Mouse (Mus musculus): ENCODE measurements around the gene Srd5a3. TPM values are rescaled to one million over a fixed set of nuclear protein-coding genes. Genes with fewer than 3 reads are reported as not detected.

Gene Srd5a3
- polyA plus RNA-seq, 1 experiment from 2014 or later: 20.1 TPM

DNA sequence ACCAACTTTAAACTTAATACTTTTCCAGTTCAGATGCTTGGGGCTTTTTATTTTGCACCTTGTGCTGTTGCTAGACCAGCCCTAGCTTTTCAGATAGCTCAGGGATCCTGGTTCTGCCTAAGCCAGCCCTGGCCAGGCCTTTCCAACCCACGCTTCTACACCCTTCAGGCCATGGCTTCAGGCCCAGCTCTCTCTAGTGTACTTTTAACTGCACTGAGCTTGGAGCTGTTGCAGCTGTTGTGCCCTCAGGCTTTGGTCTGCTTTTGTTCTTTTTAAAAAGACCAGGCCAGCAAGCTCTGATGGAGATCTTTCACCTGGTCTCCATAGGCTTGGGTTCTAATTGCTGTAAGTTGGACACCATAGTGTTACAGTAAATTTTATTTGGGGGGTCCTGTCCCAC lies 4.4 kb upstream of the Srd5a3 start:
- H3K4me3 ChIP-seq: no peak overlapping the region
- H3K27me3 ChIP-seq (replicated peaks): no peaks in the 10 kb centered on the region
- H3K27ac ChIP-seq: no peak overlapping the region
- H3K4me1 ChIP-seq: peaks cover 6% of the 10 kb centered on the region; the same call in 1 of the 2 replicates
- ATAC-seq (ENCODE audit: low FRiP score, low read depth): no peak
- WGBS: 79% methylated on average over 1 of the region's 1 CpGs
- no peak overlapping the region for H3K9ac ChIP-seq
- H3K4me2 ChIP-seq (replicated peaks): no peak overlapping the region
- H3K36me3 ChIP-seq: no peaks in the 10 kb centered on the region
- no peaks in the 10 kb centered on the region for H3K9me3 ChIP-seq

DNA sequence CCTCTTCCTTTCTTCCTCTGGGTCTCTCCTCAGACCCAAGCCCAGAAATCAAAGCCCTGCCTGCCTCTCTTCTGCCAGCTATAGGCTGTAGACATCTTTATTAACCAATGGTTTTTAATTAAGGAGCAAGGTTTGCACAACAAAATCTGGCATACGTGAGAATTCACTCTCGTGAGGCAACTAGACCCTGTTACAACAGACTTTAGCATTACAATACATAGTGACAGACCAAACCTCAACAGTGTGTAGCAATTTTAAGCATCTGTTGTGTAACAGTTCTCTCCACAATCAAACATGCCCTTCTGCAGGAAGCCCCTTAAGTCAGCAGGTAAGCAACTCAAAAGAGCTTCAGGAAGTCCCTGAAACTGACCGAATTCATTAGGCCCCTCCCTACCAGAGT lies 3.8 kb upstream of the Srd5a3 start:
- H3K4me1 ChIP-seq: peaks cover 6% of the 10 kb centered on the region; the same call in 1 of the 2 replicates
- H3K9me3 ChIP-seq: no peaks in the 10 kb centered on the region
- WGBS: 90% methylated on average over 3 of the region's 3 CpGs
- H3K36me3 ChIP-seq: no peaks in the 10 kb centered on the region
- H3K27ac ChIP-seq: no peak overlapping the region
- ATAC-seq (ENCODE audit: low FRiP score, low read depth): no peak
- no peak overlapping the region for H3K4me3 ChIP-seq
- no peaks in the 10 kb centered on the region for H3K27me3 ChIP-seq (replicated peaks)
- H3K9ac ChIP-seq: no peak overlapping the region
- H3K4me2 ChIP-seq (replicated peaks): no peak overlapping the region

DNA sequence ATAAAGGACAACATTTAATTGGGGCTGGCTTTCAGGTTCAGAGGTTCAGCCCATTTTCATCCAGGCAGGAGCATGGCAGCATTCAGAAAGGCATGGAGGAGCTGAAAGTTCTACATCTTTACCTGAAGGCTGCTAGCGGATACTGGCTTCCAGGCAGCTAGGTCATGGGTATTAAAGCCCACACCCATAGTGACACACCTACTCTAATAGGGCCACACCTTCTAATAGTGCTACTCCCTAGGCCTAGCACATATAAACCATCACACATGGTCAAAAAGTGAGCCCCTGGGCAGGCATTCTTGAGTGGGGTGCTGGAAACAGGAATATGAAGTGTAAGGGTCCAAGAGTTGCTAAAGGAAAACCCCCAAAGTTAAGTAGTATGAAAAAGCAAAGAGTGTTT lies 2.5 kb upstream of the Srd5a3 start:
- no peak overlapping the region for H3K4me2 ChIP-seq (replicated peaks)
- no peak overlapping the region for H3K27ac ChIP-seq
- no peak overlapping the region for H3K9ac ChIP-seq
- ATAC-seq (ENCODE audit: low FRiP score, low read depth): no peak
- 97% methylated on average over 1 of the region's 1 CpGs for WGBS
- H3K9me3 ChIP-seq: no peaks in the 10 kb centered on the region
- H3K4me3 ChIP-seq: no peak overlapping the region
- H3K36me3 ChIP-seq: no peaks in the 10 kb centered on the region
- H3K4me1 ChIP-seq: peaks cover 6% of the 10 kb centered on the region; the same call in 1 of the 2 replicates
- no peaks in the 10 kb centered on the region for H3K27me3 ChIP-seq (replicated peaks)

DNA sequence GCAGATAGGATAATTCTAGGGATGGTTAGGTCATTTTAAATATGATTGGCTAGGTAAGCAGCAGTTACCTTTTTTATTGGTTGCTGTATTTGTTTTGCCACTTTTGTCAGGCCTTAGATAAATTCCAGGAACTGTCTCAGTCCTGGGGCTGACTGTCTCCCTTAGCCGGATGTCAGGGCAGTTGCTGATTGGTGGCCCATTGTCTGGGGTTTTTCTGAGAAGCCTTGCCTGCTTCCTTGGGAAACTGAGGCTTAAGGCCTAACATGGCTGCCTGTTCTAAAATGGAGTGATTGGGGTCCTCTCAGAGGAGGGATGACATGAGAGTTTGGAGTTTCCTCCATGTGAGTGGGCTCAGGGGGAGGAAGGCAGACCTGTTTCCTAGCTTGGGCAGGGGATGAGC lies 2.0 kb upstream of the Srd5a3 start:
- Histone ChIP-seq H3K4me3 (no peak overlapping the region), H3K9me3 (no peaks in the 10 kb centered on the region), H3K27ac (no peak overlapping the region), H3K9ac (no peak overlapping the region), H3K36me3 (no peaks in the 10 kb centered on the region), H3K27me3 (replicated peaks) (no peaks in the 10 kb centered on the region), H3K4me1 (peaks cover 6% of the 10 kb centered on the region; the same call in 1 of the 2 replicates), H3K4me2 (replicated peaks) (no peak overlapping the region)
- no peak for ATAC-seq (ENCODE audit: low FRiP score, low read depth)
- WGBS: 50% methylated on average over 1 of the region's 1 CpGs

DNA sequence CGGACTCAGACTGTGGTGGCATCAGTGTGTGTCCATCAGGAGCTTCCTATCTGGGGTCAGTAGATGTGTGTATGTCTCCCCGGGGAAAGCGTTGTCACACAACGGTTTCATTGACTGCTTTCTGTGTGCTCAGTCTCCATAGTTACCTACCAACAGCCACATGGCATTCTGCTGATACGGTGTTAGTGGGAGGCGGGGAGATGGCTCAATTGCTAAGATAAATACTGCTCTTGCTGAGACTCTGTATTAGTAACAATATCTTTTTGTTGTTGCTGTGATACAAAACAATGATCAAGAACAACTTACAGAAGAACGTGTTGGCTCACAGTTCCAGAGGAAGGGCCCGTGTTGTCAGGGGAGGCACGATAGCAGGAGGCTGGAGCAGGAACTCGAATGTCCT lies 1.6 kb upstream of the Srd5a3 start:
- 33% methylated on average over 10 of the region's 10 CpGs for whole genome bisulfite sequencing
- H3K4me3 ChIP-seq: no peak overlapping the region
- no peak for ATAC-seq (ENCODE audit: low FRiP score, low read depth)
- no peak overlapping the region for H3K9ac ChIP-seq
- no peaks in the 10 kb centered on the region for H3K9me3 ChIP-seq
- no peaks in the 10 kb centered on the region for H3K27me3 ChIP-seq (replicated peaks)
- H3K36me3 ChIP-seq: no peaks in the 10 kb centered on the region
- H3K4me2 ChIP-seq (replicated peaks): no peak overlapping the region
- peaks cover 6% of the 10 kb centered on the region; the same call in 1 of the 2 replicates for H3K4me1 ChIP-seq
- no peak overlapping the region for H3K27ac ChIP-seq

DNA sequence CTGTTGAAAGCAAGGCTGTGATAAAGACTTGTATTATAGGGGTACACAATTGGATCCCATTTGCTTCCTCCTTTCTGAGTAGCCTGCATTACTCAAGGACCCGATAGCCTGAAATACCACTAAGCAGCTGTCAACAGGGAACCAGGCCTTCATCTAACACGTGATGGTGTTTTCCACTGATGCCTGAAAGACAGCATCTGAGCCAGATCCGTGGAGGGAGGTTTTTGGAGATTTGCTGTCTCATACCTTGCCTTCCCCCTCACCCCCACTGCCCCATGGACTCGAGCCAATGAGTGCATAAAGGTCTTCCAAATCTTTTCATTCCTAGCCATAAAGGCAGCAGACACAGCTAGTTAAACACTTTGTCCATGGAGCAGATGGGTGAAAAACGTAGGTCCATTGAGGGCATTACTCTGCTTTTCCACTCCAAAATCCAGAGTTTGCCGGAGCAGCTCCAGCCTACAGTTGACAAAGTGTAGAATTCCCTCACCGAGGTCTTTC lies 850 bp upstream of the Srd5a3 start:
- no peak overlapping the region for H3K27ac ChIP-seq
- H3K4me3 ChIP-seq: no peak overlapping the region
- H3K27me3 ChIP-seq (replicated peaks): no peaks in the 10 kb centered on the region
- H3K36me3 ChIP-seq: no peaks in the 10 kb centered on the region
- H3K4me1 ChIP-seq: peaks cover 6% of the 10 kb centered on the region; the same call in 1 of the 2 replicates
- H3K4me2 ChIP-seq (replicated peaks): peak overlapping the region; percentile 69
- 44% methylated on average over 7 of the region's 7 CpGs for WGBS
- no peak overlapping the region for H3K9ac ChIP-seq
- no peaks in the 10 kb centered on the region for H3K9me3 ChIP-seq
- ATAC-seq (ENCODE audit: low FRiP score, low read depth): no peak

DNA sequence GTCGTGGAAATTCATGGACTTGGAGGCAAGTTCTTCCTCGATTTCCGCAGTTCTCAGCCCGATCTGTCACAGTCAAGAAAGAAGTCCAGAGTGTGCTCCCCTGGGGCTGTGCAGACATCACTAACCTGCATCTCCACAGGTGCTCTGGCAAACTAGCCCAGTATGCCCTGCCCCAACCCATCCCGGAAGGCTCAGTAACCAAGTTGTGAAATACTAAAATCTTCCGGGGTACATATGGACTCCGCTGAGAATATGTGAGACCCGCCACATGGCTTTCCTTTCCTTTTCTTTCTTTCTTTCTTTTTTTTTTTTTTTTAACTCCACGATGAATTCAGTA lies 627 bp downstream of the Srd5a3 start:
- peak overlapping the region; percentile 60 for H3K4me3 ChIP-seq
- ATAC-seq (ENCODE audit: low FRiP score, low read depth): peak; percentile 46
- no peaks in the 10 kb centered on the region for H3K9me3 ChIP-seq
- peak overlapping the region; percentile 69 for H3K4me2 ChIP-seq (replicated peaks)
- H3K9ac ChIP-seq: peak overlapping the region; percentile 76
- H3K27me3 ChIP-seq (replicated peaks): no peaks in the 10 kb centered on the region
- H3K4me1 ChIP-seq: peaks cover 6% of the 10 kb centered on the region; the same call in 1 of the 2 replicates
- H3K27ac ChIP-seq: no peak overlapping the region
- 8% methylated on average over 9 of the region's 9 CpGs for WGBS
- no peaks in the 10 kb centered on the region for H3K36me3 ChIP-seq

DNA sequence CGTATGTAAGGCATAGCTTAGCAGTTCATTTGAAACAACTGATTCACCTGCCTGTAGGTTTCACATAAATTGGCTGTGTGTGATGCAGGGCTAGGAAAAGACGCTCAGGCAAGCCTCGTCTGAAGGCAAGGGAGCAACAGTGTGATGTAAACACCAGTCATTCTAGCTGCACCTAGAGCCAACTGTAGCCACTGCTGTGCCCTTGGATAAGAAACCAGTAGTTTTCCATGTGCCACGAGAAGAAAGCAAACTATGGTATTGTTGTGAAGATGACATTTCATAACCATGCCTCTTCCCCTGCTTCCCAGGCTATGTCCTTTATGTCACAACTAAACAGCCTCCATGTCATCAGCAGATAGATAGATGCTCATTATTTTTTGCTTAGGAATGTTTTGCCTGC lies 3.3 kb downstream of the Srd5a3 start:
- no peak overlapping the region for H3K9ac ChIP-seq
- no peak overlapping the region for H3K27ac ChIP-seq
- no peaks in the 10 kb centered on the region for H3K36me3 ChIP-seq
- 91% methylated on average over 4 of the region's 4 CpGs for WGBS
- no peak overlapping the region for H3K4me2 ChIP-seq (replicated peaks)
- no peak for ATAC-seq (ENCODE audit: low FRiP score, low read depth)
- no peaks in the 10 kb centered on the region for H3K9me3 ChIP-seq
- H3K27me3 ChIP-seq (replicated peaks): no peaks in the 10 kb centered on the region
- no peak overlapping the region for H3K4me3 ChIP-seq
- peaks cover 6% of the 10 kb centered on the region; the same call in 1 of the 2 replicates for H3K4me1 ChIP-seq

DNA sequence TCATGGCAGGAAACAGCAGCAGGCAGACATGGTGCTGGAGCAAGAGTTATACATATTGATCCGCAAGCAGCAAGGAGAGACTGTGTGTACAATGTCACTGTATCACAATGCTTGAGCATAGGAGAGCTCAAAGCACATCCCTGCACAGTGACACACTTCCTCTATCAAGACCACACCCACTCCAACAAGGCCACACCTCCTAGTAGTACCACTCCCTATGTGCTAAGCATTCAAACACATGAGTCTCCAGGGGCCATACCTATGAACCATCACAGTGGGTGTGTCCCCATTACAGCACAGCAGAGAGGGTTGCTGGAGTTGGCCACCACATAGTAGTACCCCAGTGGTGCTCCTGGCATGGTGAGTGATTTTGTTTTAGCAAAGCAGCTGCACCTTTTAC lies 6.3 kb downstream of the Srd5a3 start:
- no peaks in the 10 kb centered on the region for H3K4me1 ChIP-seq
- no peak overlapping the region for H3K4me2 ChIP-seq (replicated peaks)
- no peak overlapping the region for H3K9ac ChIP-seq
- no peaks in the 10 kb centered on the region for H3K27me3 ChIP-seq (replicated peaks)
- WGBS: 97% methylated on average over 1 of the region's 1 CpGs
- H3K9me3 ChIP-seq: 0 out of 2 replicates have a peak, but pooled peaks cover 3% of the 10 kb centered on the region
- no peak overlapping the region for H3K27ac ChIP-seq
- H3K4me3 ChIP-seq: no peak overlapping the region
- H3K36me3 ChIP-seq: peaks cover 17% of the 10 kb centered on the region
- ATAC-seq (ENCODE audit: low FRiP score, low read depth): no peak

DNA sequence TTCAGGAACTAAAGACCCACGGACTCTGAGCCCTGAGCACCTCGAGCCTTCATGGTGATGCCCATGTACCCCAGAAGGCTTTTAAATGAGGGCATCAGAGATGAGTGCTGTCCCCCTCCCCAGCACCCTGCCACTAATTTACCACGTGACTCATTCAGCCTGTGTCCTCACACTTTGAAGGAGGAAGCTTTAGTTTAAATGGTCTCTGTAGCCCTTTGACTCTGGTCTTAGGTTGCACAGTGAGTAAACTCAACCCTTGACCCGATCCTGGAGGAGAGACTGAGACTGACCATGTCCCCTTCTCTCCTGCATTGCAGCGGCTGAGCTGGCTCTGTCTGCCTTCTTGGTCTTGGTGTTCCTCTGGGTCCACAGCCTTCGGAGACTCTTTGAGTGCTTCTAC lies 9.4 kb downstream of the Srd5a3 start:
- 94% methylated on average over 6 of the region's 6 CpGs for WGBS
- H3K9me3 ChIP-seq: 0 out of 2 replicates have a peak, but pooled peaks cover 3% of the 10 kb centered on the region
- no peak for ATAC-seq (ENCODE audit: low FRiP score, low read depth)
- H3K36me3 ChIP-seq: peaks cover 24% of the 10 kb centered on the region
- no peak overlapping the region for H3K4me3 ChIP-seq
- H3K4me1 ChIP-seq: no peaks in the 10 kb centered on the region
- H3K27ac ChIP-seq: no peak overlapping the region
- no peak overlapping the region for H3K9ac ChIP-seq
- no peaks in the 10 kb centered on the region for H3K27me3 ChIP-seq (replicated peaks)
- no peak overlapping the region for H3K4me2 ChIP-seq (replicated peaks)

DNA sequence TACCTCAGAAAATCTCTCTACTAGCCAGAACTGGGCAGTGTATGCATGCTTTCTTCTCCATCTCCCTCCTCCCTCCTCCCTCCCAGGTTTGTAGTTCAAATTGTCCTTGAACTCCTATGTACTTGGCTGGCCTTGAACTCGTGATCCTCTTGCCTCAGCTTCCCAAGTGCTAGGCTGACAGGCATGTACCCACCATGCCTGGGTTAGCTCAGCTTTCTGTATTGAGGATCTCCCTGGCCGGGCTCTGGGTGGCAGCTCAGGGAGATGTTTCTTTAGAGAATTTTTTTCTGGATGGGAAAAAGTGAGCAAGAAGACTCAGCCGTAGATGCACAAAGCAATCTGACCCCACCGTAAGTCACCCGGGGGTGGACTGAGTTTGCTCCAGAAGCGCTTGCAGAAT lies 12.9 kb downstream of the Srd5a3 start:
- Histone ChIP-seq H3K9me3 (0 out of 2 replicates have a peak, but pooled peaks cover 3% of the 10 kb centered on the region), H3K9ac (no peak overlapping the region), H3K27ac (no peak overlapping the region), H3K4me2 (replicated peaks) (no peak overlapping the region), H3K4me1 (no peaks in the 10 kb centered on the region), H3K36me3 (peaks cover 33% of the 10 kb centered on the region), H3K4me3 (no peak overlapping the region), H3K27me3 (replicated peaks) (no peaks in the 10 kb centered on the region)
- ATAC-seq (ENCODE audit: low FRiP score, low read depth): no peak
- 91% methylated on average over 6 of the region's 6 CpGs for WGBS

DNA sequence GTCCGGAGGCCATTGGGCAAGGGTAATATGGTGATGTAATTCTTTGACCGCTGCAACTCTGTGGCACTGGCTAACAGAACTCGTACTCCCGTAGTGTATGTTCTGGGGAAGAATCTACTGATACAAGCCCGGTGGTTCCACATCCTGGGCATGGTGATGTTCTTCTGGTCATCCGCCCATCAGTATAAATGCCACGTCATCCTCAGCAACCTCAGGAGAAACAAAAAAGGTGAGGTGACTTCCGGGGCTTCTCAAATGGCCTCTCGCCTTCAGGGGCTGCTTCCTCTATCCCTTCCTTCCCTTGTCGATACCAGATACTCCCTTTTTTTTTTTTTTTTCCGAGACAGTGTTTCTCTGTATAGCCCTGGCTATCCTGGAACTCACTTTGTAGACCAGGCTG lies 13.4 kb downstream of the Srd5a3 start:
- WGBS: 94% methylated on average over 11 of the region's 11 CpGs

DNA sequence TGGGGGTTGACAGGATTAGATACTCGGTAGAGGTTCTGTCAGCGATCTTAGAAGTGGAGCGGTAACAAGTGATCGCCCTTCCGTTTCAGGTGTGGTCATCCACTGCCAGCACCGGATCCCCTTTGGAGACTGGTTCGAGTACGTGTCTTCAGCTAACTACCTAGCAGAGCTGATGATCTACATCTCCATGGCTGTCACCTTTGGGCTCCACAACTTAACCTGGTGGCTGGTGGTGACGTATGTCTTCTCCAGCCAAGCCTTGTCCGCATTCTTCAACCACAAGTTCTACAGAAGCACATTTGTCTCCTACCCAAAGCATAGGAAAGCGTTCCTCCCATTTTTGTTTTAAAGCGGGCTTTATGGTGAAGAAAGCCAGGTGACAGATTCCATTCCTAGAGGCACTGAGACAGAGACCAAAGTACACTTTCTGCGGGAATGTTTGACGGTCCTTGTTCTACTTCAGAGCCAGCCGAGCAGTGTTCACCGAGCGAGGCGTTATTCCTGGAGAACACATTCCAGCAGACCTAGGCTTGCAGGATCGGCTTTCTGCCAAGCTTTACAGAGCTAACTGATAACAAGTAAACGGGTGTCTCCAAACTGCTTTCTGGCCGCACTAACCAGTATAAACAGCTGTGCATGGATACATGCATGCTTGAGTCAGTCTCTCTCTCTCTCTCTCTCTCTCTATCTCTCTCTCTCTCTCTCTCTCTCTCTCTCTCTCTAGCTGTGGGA lies 14.5 kb downstream of the Srd5a3 start:
- H3K4me1 ChIP-seq: no peaks in the 10 kb centered on the region
- H3K9ac ChIP-seq: no peak overlapping the region
- H3K4me3 ChIP-seq: no peak overlapping the region
- peaks cover 29% of the 10 kb centered on the region for H3K36me3 ChIP-seq
- no peak for ATAC-seq (ENCODE audit: low FRiP score, low read depth)
- no peak overlapping the region for H3K27ac ChIP-seq
- no peak overlapping the region for H3K4me2 ChIP-seq (replicated peaks)
- 0 out of 2 replicates have a peak, but pooled peaks cover 3% of the 10 kb centered on the region for H3K9me3 ChIP-seq
- 95% methylated on average over 21 of the region's 21 CpGs for WGBS
- H3K27me3 ChIP-seq (replicated peaks): no peaks in the 10 kb centered on the region

More for the DNA sequence above, 13.4 kb downstream of the Srd5a3 start:
- H3K4me1 ChIP-seq: no peaks in the 10 kb centered on the region
- H3K9me3 ChIP-seq: 0 out of 2 replicates have a peak, but pooled peaks cover 3% of the 10 kb centered on the region
- no peak for ATAC-seq (ENCODE audit: low FRiP score, low read depth)
- H3K4me3 ChIP-seq: no peak overlapping the region
- H3K4me2 ChIP-seq (replicated peaks): no peak overlapping the region
- H3K27ac ChIP-seq: no peak overlapping the region
- H3K9ac ChIP-seq: no peak overlapping the region
- no peaks in the 10 kb centered on the region for H3K27me3 ChIP-seq (replicated peaks)
- peaks cover 33% of the 10 kb centered on the region for H3K36me3 ChIP-seq
